Mouse (Mus musculus) liver, embryonic 11.5 days (tissue): ENCODE data around the gene Fam71e2. TPM values are rescaled to one million over a fixed set of nuclear protein-coding genes. Genes with fewer than 3 reads are reported as not detected.

ENCODE experiments used
- ATAC-seq: fragments of 200-750 bp; cut with Nextera tagmentation; replicated peaks from 2 replicates; pipeline ENCODE4 v1.8.0; 2017; ENCODE audit warnings: moderate number of reproducible peaks, mild to moderate bottlenecking, moderate TSS enrichment, moderate library complexity; ENCODE audit not compliant: low FRiP score
- DNase-seq: peaks from one replicate; pipeline ENCODE4 v3.0.0-alpha.2; 2017; ENCODE audit warnings: low spot score
- H3K27ac ChIP-seq: fragments of 300-500 bp; sonication (generic); 2 replicates; pipeline ENCODE4 v1.5.1; 2014; ENCODE audit warnings: mild to moderate bottlenecking, low read depth, low read length, control low read depth
- H3K27me3 ChIP-seq: fragments of 300-500 bp; sonication (generic); replicated peaks from 2 replicates; pipeline ENCODE4 v1.6.1; 2014; ENCODE audit warnings: low read length, mixed read lengths; ENCODE audit not compliant: control insufficient read depth, insufficient read depth
- H3K36me3 ChIP-seq: fragments of 300-500 bp; sonication (generic); 2 replicates; pipeline ENCODE4 v1.6.1; 2014; ENCODE audit warnings: mild to moderate bottlenecking, low read length, moderate library complexity, mixed read lengths; ENCODE audit not compliant: control insufficient read depth, insufficient read depth
- H3K4me1 ChIP-seq: fragments of 300-500 bp; sonication (generic); replicated peaks from 2 replicates; pipeline ENCODE4 v1.6.1; 2014; ENCODE audit warnings: low read length, mixed read lengths; ENCODE audit not compliant: control insufficient read depth, insufficient read depth
- H3K4me2 ChIP-seq: fragments of 300-500 bp; sonication (generic); 2 replicates; pipeline ENCODE4 v1.6.1; 2014; ENCODE audit warnings: mild to moderate bottlenecking, control low read depth, moderate library complexity
- H3K4me3 ChIP-seq: fragments of 300-500 bp; sonication (generic); 2 replicates; pipeline ENCODE4 v1.5.1; 2014; ENCODE audit warnings: low read depth, low read length, control low read depth
- H3K9ac ChIP-seq: fragments of 300-500 bp; sonication (generic); 2 replicates; pipeline ENCODE4 v1.6.1; 2014; ENCODE audit warnings: low read depth, low read length, control low read depth
- H3K9me3 ChIP-seq: fragments of 300-500 bp; sonication (generic); 2 replicates; pipeline ENCODE4 v1.6.1; 2016; ENCODE audit warnings: low read length, inconsistent platforms, mixed read lengths; ENCODE audit not compliant: control insufficient read depth
- WGBS: fragments of 180-500 bp; shearing (Covaris S2); extraction: QIAGEN DNeasy Blood & Tissue Kit; methylation state at CpG from one replicate; pipeline ENCODE4 v1.1.7; 2014; 5-methylcytosine and 5-hydroxymethylcytosine counted together
- polyA plus RNA-seq: library from polyadenylated mRNA; unstranded; fragments of >200 nt; fragmentation: Nextera tagmentation; extraction: Ambion mirVana; gene quantifications from 2 replicates; pipeline ENCODE4 v1.2.1, GENCODE M21; 2014

Gene Fam71e2
- polyA plus RNA-seq, 1 experiment from 2014 or later = not detected

- peak overlapping the region; percentile 27; the same call in 1 of the 2 replicates for H3K4me2 ChIP-seq
- 59% methylated on average over 14 of the region's 14 CpGs for WGBS
- no peak overlapping the region for H3K4me3 ChIP-seq
- H3K9ac ChIP-seq = peak overlapping the region; percentile 26; the same call in 1 of the 2 replicates
- H3K36me3 ChIP-seq = 0 out of 2 replicates have a peak, but pooled peaks cover 2% of the 10 kb centered on the region
- DNase-seq (no peak), ATAC-seq (peak; percentile 81)
- peaks cover 5% of the 10 kb centered on the region for H3K27me3 ChIP-seq
- H3K4me1 ChIP-seq = peaks cover 20% of the 10 kb centered on the region
- H3K9me3 ChIP-seq = no peaks in the 10 kb centered on the region
- H3K27ac ChIP-seq = no peak overlapping the region; the same call in 1 of the 2 replicates
Measured at GRCm38 (mm10) chr7:4783667-4784268, 12.7 kb upstream of the Fam71e2 start.

GRCm38 (mm10) chr7:4782759-4783158 is 11.7 kb upstream of the Fam71e2 start, which contains the start of the genes Il11 and Tmem190:
Gene Il11, minus strand, starts transcription at chr7:4782859.
Gene Tmem190, plus strand, starts transcription at chr7:4782937.
- H3K36me3 ChIP-seq = 0 out of 2 replicates have a peak, but pooled peaks cover 2% of the 10 kb centered on the region
- peaks cover 19% of the 10 kb centered on the region for H3K4me1 ChIP-seq
- H3K27ac ChIP-seq = no peak within 1 kb of the TSS
- WGBS = 80% methylated on average over 2 of the region's 2 CpGs
- H3K9me3 ChIP-seq = no peaks in the 10 kb centered on the region
- no peak for DNase-seq
- no peak within 1 kb of the TSS for H3K4me3 ChIP-seq
- peaks cover 15% of the 10 kb centered on the region for H3K27me3 ChIP-seq
- ATAC-seq = no peak
- H3K9ac ChIP-seq = peak within 1 kb of the TSS; percentile 26; the same call in 1 of the 2 replicates
- H3K4me2 ChIP-seq = no peak within 1 kb of the TSS; the same call in 1 of the 2 replicates

GRCm38 (mm10) chr7:4782130-4782529 is 11.0 kb upstream of the Fam71e2 start:
- no peaks in the 10 kb centered on the region for H3K9me3 ChIP-seq
- ATAC-seq (no peak), DNase-seq (no peak)
- H3K27ac ChIP-seq = no peak overlapping the region
- H3K27me3 ChIP-seq = peaks cover 21% of the 10 kb centered on the region
- H3K4me3 ChIP-seq = no peak overlapping the region
- WGBS = 39% methylated on average over 3 of the region's 3 CpGs
- H3K4me1 ChIP-seq = peaks cover 18% of the 10 kb centered on the region
- H3K36me3 ChIP-seq = 0 out of 2 replicates have a peak, but pooled peaks cover 2% of the 10 kb centered on the region
- no peak overlapping the region for H3K9ac ChIP-seq
- H3K4me2 ChIP-seq = no peak overlapping the region

- peaks cover 43% of the 10 kb centered on the region for H3K27me3 ChIP-seq
- H3K4me3 ChIP-seq = no peak overlapping the region
- H3K4me2 ChIP-seq = no peak overlapping the region
- H3K4me1 ChIP-seq = peaks cover 24% of the 10 kb centered on the region
- H3K27ac ChIP-seq = no peak overlapping the region
- DNase-seq (no peak), ATAC-seq (no peak)
- H3K9ac ChIP-seq = no peak overlapping the region
- no peaks in the 10 kb centered on the region for H3K9me3 ChIP-seq
- 23% methylated on average over 5 of the region's 5 CpGs for WGBS
- 0 out of 2 replicates have a peak, but pooled peaks cover 2% of the 10 kb centered on the region for H3K36me3 ChIP-seq
Measured at GRCm38 (mm10) chr7:4779921-4780320, 8.8 kb upstream of the Fam71e2 start.

- Histone ChIP-seq H3K9me3 (no peaks in the 10 kb centered on the region), H3K4me2 (no peak overlapping the region; the same call in 1 of the 2 replicates), H3K36me3 (no peaks in the 10 kb centered on the region), H3K4me1 (peaks cover 15% of the 10 kb centered on the region), H3K27ac (no peak overlapping the region), H3K27me3 (peaks cover 53% of the 10 kb centered on the region), H3K9ac (no peak overlapping the region), H3K4me3 (no peak overlapping the region)
- DNase-seq (no peak), ATAC-seq (no peak)
- 13% methylated on average over 20 of the region's 20 CpGs for WGBS
Measured at GRCm38 (mm10) chr7:4777851-4778637, 6.9 kb upstream of the Fam71e2 start.

- H3K4me3 ChIP-seq = peak overlapping the region; percentile 41
- peak overlapping the region; percentile 64 for H3K4me2 ChIP-seq
- WGBS = 3% methylated on average over 55 of the region's 56 CpGs
- peak; percentile 69 for ATAC-seq
- no peaks in the 10 kb centered on the region for H3K36me3 ChIP-seq
- peaks cover 53% of the 10 kb centered on the region for H3K27me3 ChIP-seq
- no peaks in the 10 kb centered on the region for H3K9me3 ChIP-seq
- DNase-seq = no peak
- H3K9ac ChIP-seq = no peak overlapping the region
- H3K27ac ChIP-seq = no peak overlapping the region
- H3K4me1 ChIP-seq = peaks cover 15% of the 10 kb centered on the region
Measured at GRCm38 (mm10) chr7:4776861-4777830, 6.0 kb upstream of the Fam71e2 start.

- WGBS = 46% methylated on average over 10 of the region's 10 CpGs
- Histone ChIP-seq H3K9me3 (no peaks in the 10 kb centered on the region), H3K4me2 (no peak overlapping the region), H3K4me1 (peaks cover 15% of the 10 kb centered on the region), H3K9ac (no peak overlapping the region), H3K36me3 (no peaks in the 10 kb centered on the region), H3K27me3 (peaks cover 53% of the 10 kb centered on the region), H3K4me3 (no peak overlapping the region), H3K27ac (no peak overlapping the region)
- DNase-seq (no peak), ATAC-seq (no peak)
Measured at GRCm38 (mm10) chr7:4776131-4776530, 5.0 kb upstream of the Fam71e2 start.
